Mouse (Mus musculus) limb, embryonic 11.5 days (tissue): ENCODE measurements around the gene Galnt14. TPM values are rescaled to one million over a fixed set of nuclear protein-coding genes. Genes with fewer than 3 reads are reported as not detected.

Experiments
- ATAC-seq: fragments of 200-750 bp; cut with Nextera tagmentation; 2 replicates; pipeline ENCODE4 v1.8.0; 2017; ENCODE audit warnings: low read depth; ENCODE audit not compliant: insufficient number of reproducible peaks, low FRiP score, low TSS enrichment
- DNase-seq: peaks from one replicate; pipeline ENCODE4 v3.0.0-alpha.2; 2015; ENCODE audit warnings: low spot score
- H3K27ac ChIP-seq: fragments of 300-500 bp; sonication (generic); replicated peaks from 2 replicates; pipeline ENCODE4 v1.5.1; 2014; ENCODE audit warnings: low read depth, mild to moderate bottlenecking, low read length
- H3K27me3 ChIP-seq: fragments of 300-500 bp; sonication (generic); 2 replicates; pipeline ENCODE4 v1.6.1; 2014; ENCODE audit warnings: mild to moderate bottlenecking, low read length, mixed read lengths; ENCODE audit not compliant: control insufficient read depth, insufficient read depth
- H3K36me3 ChIP-seq: fragments of 300-500 bp; sonication (generic); 2 replicates; pipeline ENCODE4 v1.6.1; 2014; ENCODE audit warnings: mild to moderate bottlenecking, low read length, moderate library complexity, mixed read lengths; ENCODE audit not compliant: control insufficient read depth, insufficient read depth
- H3K4me1 ChIP-seq: fragments of 300-500 bp; sonication (generic); 2 replicates; pipeline ENCODE4 v1.6.1; 2014; ENCODE audit warnings: low read length, mixed read lengths; ENCODE audit not compliant: control insufficient read depth, insufficient read depth
- H3K4me2 ChIP-seq: fragments of 300-500 bp; sonication (generic); 2 replicates; pipeline ENCODE4 v1.6.1; 2014; ENCODE audit warnings: low read depth, mild to moderate bottlenecking, moderate library complexity; ENCODE audit not compliant: severe bottlenecking
- H3K4me3 ChIP-seq: fragments of 300-500 bp; sonication (generic); 2 replicates; pipeline ENCODE4 v1.5.1; 2014; ENCODE audit warnings: low read depth, low read length
- H3K9ac ChIP-seq: fragments of 300-500 bp; sonication (generic); 2 replicates; pipeline ENCODE4 v1.6.1; 2014; ENCODE audit warnings: mild to moderate bottlenecking, low read length
- H3K9me3 ChIP-seq: fragments of 300-500 bp; sonication (generic); 2 replicates; pipeline ENCODE4 v1.6.1; 2016; ENCODE audit warnings: low read length; ENCODE audit not compliant: control insufficient read depth
- WGBS: fragments of 180-500 bp; shearing (Covaris S2); extraction: QIAGEN DNeasy Blood & Tissue Kit; methylation state at CpG from one replicate; pipeline ENCODE4 v1.1.7; 2014; 5-methylcytosine and 5-hydroxymethylcytosine counted together
- polyA plus RNA-seq: library from polyadenylated mRNA; unstranded; fragments of >200 nt; fragmentation: Nextera tagmentation; extraction: Ambion mirVana; gene quantifications from 2 replicates; pipeline ENCODE4 v1.2.1, GENCODE M21; 2014

Gene Galnt14
- polyA plus RNA-seq, 1 experiment from 2014 or later, result 1.4 TPM

GRCm38 (mm10) chr17:73649371-73649770 lies 60.9 kb downstream of the Galnt14 start:
- no peak overlapping the region for H3K9ac ChIP-seq
- H3K27ac ChIP-seq, result no peak overlapping the region
- no peaks in the 10 kb centered on the region for H3K27me3 ChIP-seq
- no peaks in the 10 kb centered on the region for H3K9me3 ChIP-seq
- H3K36me3 ChIP-seq, result no peaks in the 10 kb centered on the region
- 71% methylated on average over 6 of the region's 6 CpGs for WGBS
- DNase-seq (no peak), ATAC-seq (no peak)
- no peak overlapping the region for H3K4me2 ChIP-seq
- no peaks in the 10 kb centered on the region for H3K4me1 ChIP-seq
- no peak overlapping the region for H3K4me3 ChIP-seq

GRCm38 (mm10) chr17:73641676-73642075 lies 68.6 kb downstream of the Galnt14 start:
- Histone ChIP-seq H3K27me3 (no peaks in the 10 kb centered on the region), H3K27ac (no peak overlapping the region), H3K4me2 (no peak overlapping the region), H3K36me3 (no peaks in the 10 kb centered on the region), H3K9ac (no peak overlapping the region), H3K9me3 (no peaks in the 10 kb centered on the region), H3K4me1 (peaks cover 11% of the 10 kb centered on the region), H3K4me3 (no peak overlapping the region)
- no peak for ATAC-seq
- WGBS, result 95% methylated on average over 7 of the region's 7 CpGs
- DNase-seq, result no peak

- Histone ChIP-seq H3K9me3 (no peaks in the 10 kb centered on the region), H3K27me3 (no peaks in the 10 kb centered on the region), H3K4me2 (no peak overlapping the region), H3K27ac (no peak overlapping the region), H3K36me3 (no peaks in the 10 kb centered on the region), H3K4me1 (peaks cover 11% of the 10 kb centered on the region), H3K9ac (no peak overlapping the region), H3K4me3 (no peak overlapping the region)
- 39% methylated on average over 3 of the region's 3 CpGs for WGBS
- DNase-seq, result no peak
- ATAC-seq, result 0 out of 2 replicates have a peak, but pooled peaks have one; percentile 5
Observed at GRCm38 (mm10) chr17:73640117-73640480, 70.2 kb downstream of the Galnt14 start.

GRCm38 (mm10) chr17:73639401-73640116 lies 70.7 kb downstream of the Galnt14 start:
- Histone ChIP-seq H3K4me1 (peaks cover 11% of the 10 kb centered on the region), H3K9me3 (no peaks in the 10 kb centered on the region), H3K4me3 (no peak overlapping the region), H3K4me2 (no peak overlapping the region), H3K27ac (no peak overlapping the region; the same call in 1 of the 2 replicates), H3K36me3 (no peaks in the 10 kb centered on the region), H3K27me3 (no peaks in the 10 kb centered on the region), H3K9ac (no peak overlapping the region)
- ATAC-seq, result peak; percentile 86
- peak; percentile 77 for DNase-seq
- 21% methylated on average over 6 of the region's 6 CpGs for WGBS

- Histone ChIP-seq H3K27ac (no peak overlapping the region), H3K27me3 (no peaks in the 10 kb centered on the region), H3K4me2 (no peak overlapping the region), H3K36me3 (no peaks in the 10 kb centered on the region), H3K9ac (no peak overlapping the region), H3K4me1 (peaks cover 11% of the 10 kb centered on the region), H3K9me3 (no peaks in the 10 kb centered on the region), H3K4me3 (no peak overlapping the region)
- 94% methylated on average over 5 of the region's 5 CpGs for WGBS
- ATAC-seq, result no peak
- DNase-seq, result no peak
Observed at GRCm38 (mm10) chr17:73636988-73637387, 73.3 kb downstream of the Galnt14 start.

GRCm38 (mm10) chr17:73634896-73635295 lies 75.4 kb downstream of the Galnt14 start:
- WGBS, result 47% methylated on average over 2 of the region's 2 CpGs
- Histone ChIP-seq H3K27ac (no peak overlapping the region), H3K4me3 (no peak overlapping the region), H3K4me1 (peaks cover 7% of the 10 kb centered on the region), H3K9ac (no peak overlapping the region), H3K36me3 (no peaks in the 10 kb centered on the region), H3K4me2 (no peak overlapping the region), H3K27me3 (no peaks in the 10 kb centered on the region), H3K9me3 (no peaks in the 10 kb centered on the region)
- ATAC-seq (no peak), DNase-seq (no peak)

- H3K9me3 ChIP-seq, result no peaks in the 10 kb centered on the region
- WGBS, result 80% methylated on average over 11 of the region's 11 CpGs
- no peak for ATAC-seq
Observed at GRCm38 (mm10) chr17:73633991-73634710, 76.1 kb downstream of the Galnt14 start.

GRCm38 (mm10) chr17:73628263-73628914 lies 81.9 kb downstream of the Galnt14 start:
- 84% methylated on average over 14 of the region's 14 CpGs for WGBS
- DNase-seq (no peak), ATAC-seq (no peak)
- 0 out of 2 replicates have a peak, but pooled peaks cover 3% of the 10 kb centered on the region for H3K4me1 ChIP-seq
- no peak overlapping the region for H3K27ac ChIP-seq
- no peak overlapping the region for H3K4me3 ChIP-seq
- H3K27me3 ChIP-seq, result no peaks in the 10 kb centered on the region
- H3K9me3 ChIP-seq, result no peaks in the 10 kb centered on the region
- no peaks in the 10 kb centered on the region for H3K36me3 ChIP-seq
- H3K4me2 ChIP-seq, result no peak overlapping the region
- H3K9ac ChIP-seq, result no peak overlapping the region

More at GRCm38 (mm10) chr17:73633991-73634710, 76.1 kb downstream of the Galnt14 start:
- H3K4me2 ChIP-seq, result no peak overlapping the region
- DNase-seq, result no peak
- H3K36me3 ChIP-seq, result no peaks in the 10 kb centered on the region
- H3K27ac ChIP-seq, result no peak overlapping the region
- peaks cover 5% of the 10 kb centered on the region; the same call in 1 of the 2 replicates for H3K4me1 ChIP-seq
- H3K4me3 ChIP-seq, result no peak overlapping the region
- H3K9ac ChIP-seq, result no peak overlapping the region
- no peaks in the 10 kb centered on the region for H3K27me3 ChIP-seq
